Mouse (Mus musculus) adrenal gland, postnatal 10 days (tissue): ENCODE measurements around the gene Abo. TPM values are rescaled to one million over a fixed set of nuclear protein-coding genes. Genes with fewer than 3 reads are reported as not detected.
A peak's percentile ranks its signal among the peaks of the same experiment; 100 is the strongest.

Experiments used
- DNase-seq: peaks from one replicate; pipeline ENCODE4 v3.0.0; 2021; ENCODE audit warnings: mixed read lengths
- total RNA-seq, 2 experiments: library from RNA; stranded (reverse); gene quantifications; 2 replicates each; pipeline ENCODE4 v1.2.3; 2021

The Abo gene
- total RNA-seq, 2 experiments from 2014 or later, result not detected

- no peak for DNase-seq
Measured at GRCm38 (mm10) chr2:26862856-26863255, 1.9 kb downstream of the Abo start.

- peak; percentile 40 for DNase-seq
Measured at GRCm38 (mm10) chr2:26847706-26848105, 17.1 kb downstream of the Abo start.

DNA sequence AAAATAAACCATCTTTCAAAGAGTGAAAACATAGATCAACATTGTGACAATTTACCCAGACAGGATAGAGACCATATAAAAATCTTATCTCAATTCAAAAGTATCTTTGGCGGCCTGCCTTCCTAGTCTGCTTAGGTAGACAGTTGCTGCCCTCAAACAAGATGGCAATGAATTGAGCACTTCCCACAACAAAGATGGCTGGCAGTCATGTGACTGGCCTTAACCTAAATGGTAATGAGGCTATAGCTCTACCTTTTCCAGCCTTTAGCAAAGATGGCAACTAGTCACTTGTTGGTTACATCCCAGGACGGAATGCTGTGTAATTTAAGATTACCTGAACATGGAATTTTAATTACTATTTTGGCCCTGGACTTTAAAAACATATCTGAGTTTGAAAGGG, 32.3 kb downstream of the Abo start:
- no peak for DNase-seq

DNA sequence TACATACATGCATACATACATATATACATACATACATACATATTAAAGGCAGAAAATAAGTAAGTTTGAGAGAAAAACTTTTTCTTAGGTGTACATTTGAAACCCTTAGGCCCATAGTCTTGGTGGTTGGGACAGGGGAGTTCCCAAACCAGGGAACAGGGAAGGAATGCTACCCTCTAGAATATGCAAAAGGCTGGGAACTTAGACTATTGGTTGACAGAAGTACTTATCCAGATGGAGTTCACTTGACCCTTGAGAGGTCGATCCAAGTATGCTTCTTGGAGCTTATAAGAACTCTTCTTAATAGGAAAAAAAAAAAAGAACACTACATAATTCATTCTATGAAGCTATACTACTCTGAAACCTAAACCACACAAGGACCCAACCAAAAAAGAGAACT, 36.7 kb downstream of the Abo start:
- no peak for DNase-seq

DNA sequence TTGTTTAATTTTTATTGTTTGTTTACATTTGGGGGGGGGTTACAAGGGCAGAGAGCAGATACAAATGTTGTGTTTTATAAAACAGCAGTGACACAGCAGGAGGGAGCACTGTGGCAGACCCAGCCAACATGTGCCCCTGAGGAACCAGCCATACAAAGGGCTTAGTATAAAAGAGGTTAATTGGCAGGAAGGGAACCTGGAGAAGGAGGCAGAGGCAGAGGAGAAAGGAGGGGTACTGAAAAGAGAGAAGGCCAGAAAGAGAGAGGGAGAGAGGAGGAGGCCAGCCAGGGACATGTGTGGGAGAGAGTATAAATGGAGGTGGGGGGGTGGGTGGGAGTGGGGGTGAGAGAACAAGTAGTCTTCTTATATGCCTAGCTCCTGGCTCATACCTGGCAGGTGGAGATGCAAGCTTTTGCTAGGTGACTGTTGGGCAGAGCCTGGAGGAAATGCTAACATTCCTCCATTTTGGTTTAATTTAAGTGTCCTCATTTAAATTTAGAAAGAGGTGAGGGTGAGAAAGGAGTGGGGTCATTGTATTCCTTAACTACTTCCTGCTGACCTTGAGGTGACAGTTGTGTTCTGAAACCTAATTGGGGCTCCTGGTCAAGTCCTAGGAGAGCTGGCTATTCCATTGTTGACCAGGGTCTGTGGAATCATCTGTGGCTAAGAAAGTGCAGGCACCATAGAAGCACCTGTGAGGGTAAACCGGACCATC, 37.4 kb downstream of the Abo start:
- no peak for DNase-seq

Other genes with a start within 250 kb of the Abo start
- 10 to 100 TPM in 1 of 2 experiments, 1 to 10 TPM in 1; 9.1 to 17.1 TPM for gene Fam69b, start 236.5 kb downstream of the Abo start, total RNA-seq
- not detected for gene Lcn4, start 193.7 kb downstream of the Abo start, total RNA-seq
- gene Surf6, start 37.9 kb upstream of the Abo start, total RNA-seq, result 10 to 100 TPM; 23.1 to 24.8 TPM
- gene Med22, start 45.7 kb upstream of the Abo start, total RNA-seq, result 10 to 100 TPM; 49.3 to 50.2 TPM
- gene Rpl7a, start 45.8 kb upstream of the Abo start, total RNA-seq, result 100 to 1,000 TPM; 516 to 520 TPM
- gene Surf2, start 51.4 kb upstream of the Abo start, total RNA-seq, result 10 to 100 TPM; 27.1 to 29.8 TPM
- gene Surf1, start 51.6 kb upstream of the Abo start, total RNA-seq, result 10 to 100 TPM; 78.4 to 81.5 TPM
- gene Surf4, start 68.9 kb upstream of the Abo start, total RNA-seq, result 100 to 1,000 TPM; 118 to 141 TPM
- gene Stkld1, start 69.1 kb upstream of the Abo start, total RNA-seq, result under 1 TPM; 0.18 to 0.27 TPM
- 10 to 100 TPM; 28.6 to 31.0 TPM for gene Rexo4, start 99.4 kb upstream of the Abo start, total RNA-seq
- 1 to 10 TPM; 1.9 to 3.1 TPM for gene Adamts13, start 108.4 kb upstream of the Abo start, total RNA-seq
- gene Cacfd1, start 144.9 kb upstream of the Abo start, total RNA-seq, result 10 to 100 TPM; 40.6 to 42.0 TPM
- gene Slc2a6, start 163.0 kb upstream of the Abo start, total RNA-seq, result 1 to 10 TPM; 1.2 to 1.7 TPM
- 1 to 10 TPM in 1 of 2 experiments, under 1 TPM in 1; 0.45 to 2.7 TPM for gene Mymk, start 207.2 kb upstream of the Abo start, total RNA-seq
- 10 to 100 TPM in 1 of 2 experiments, 1 to 10 TPM in 1; 8.1 to 15.9 TPM for gene Adamtsl2, start 214.4 kb upstream of the Abo start, total RNA-seq